Mouse (Mus musculus) forebrain, postnatal 0 days (tissue): ENCODE results near the gene Ssh2. TPM values are rescaled to one million over a fixed set of nuclear protein-coding genes. Genes with fewer than 3 reads are reported as not detected.

Experiments
- ATAC-seq: fragments of 200-750 bp; cut with Nextera tagmentation; 2 replicates; pipeline ENCODE4 v1.8.0; 2017; ENCODE audit warnings: mild to moderate bottlenecking, moderate library complexity
- DNase-seq: peaks from one replicate; pipeline ENCODE4 v3.0.0-alpha.2; 2015
- H3K27ac ChIP-seq: fragments of 300-500 bp; sonication (generic); 2 replicates; pipeline ENCODE4 v1.5.1; 2014; ENCODE audit warnings: low read depth, mild to moderate bottlenecking, antibody characterized with exemption, low read length, moderate library complexity, mixed read lengths
- H3K27me3 ChIP-seq: fragments of 300-500 bp; sonication (generic); 2 replicates; pipeline ENCODE4 v1.6.1; 2014; ENCODE audit warnings: mild to moderate bottlenecking, low read length, mixed read lengths; ENCODE audit not compliant: insufficient read depth
- H3K36me3 ChIP-seq: fragments of 300-500 bp; sonication (generic); 2 replicates; pipeline ENCODE4 v1.6.1; 2014; ENCODE audit warnings: mild to moderate bottlenecking, moderate library complexity; ENCODE audit not compliant: insufficient read depth
- H3K4me1 ChIP-seq: fragments of 300-500 bp; sonication (generic); 2 replicates; pipeline ENCODE4 v1.6.1; 2014; ENCODE audit warnings: antibody characterized with exemption; ENCODE audit not compliant: insufficient read depth
- H3K4me2 ChIP-seq: fragments of 300-500 bp; sonication (generic); 2 replicates; pipeline ENCODE4 v1.6.1; 2014; ENCODE audit warnings: low read depth, mild to moderate bottlenecking, moderate library complexity
- H3K4me3 ChIP-seq: fragments of 300-500 bp; sonication (generic); 2 replicates; pipeline ENCODE4 v1.5.1; 2014; ENCODE audit warnings: low read depth, low read length, mixed read lengths
- H3K9ac ChIP-seq: fragments of 300-500 bp; sonication (generic); 2 replicates; pipeline ENCODE4 v1.6.1; 2014; ENCODE audit warnings: mild to moderate bottlenecking
- H3K9me3 ChIP-seq: fragments of 300-500 bp; sonication (generic); 2 replicates; pipeline ENCODE4 v1.6.1; 2016; ENCODE audit warnings: low read length
- CTCF ChIP-seq: sonication (generic); IDR thresholded peaks from 2 replicates; pipeline ENCODE4 v1.5.1; 2016; ENCODE audit warnings: antibody characterized with exemption, control low read depth, low read depth
- WGBS: fragments of 180-500 bp; shearing (Covaris S2); extraction: QIAGEN DNeasy Blood & Tissue Kit; methylation state at CpG from one replicate; pipeline ENCODE4 v1.1.7; 2014; 5-methylcytosine and 5-hydroxymethylcytosine counted together
- polyA plus RNA-seq: library from polyadenylated mRNA; unstranded; fragments of >200 nt; fragmentation: Nextera tagmentation; extraction: Ambion mirVana; gene quantifications from 2 replicates; pipeline ENCODE4 v1.2.1, GENCODE M21; 2015
- total RNA-seq: library from RNA; depleted of rRNA; stranded (reverse); fragments of >200 nt; gene quantifications from 2 replicates; pipeline ENCODE4 v1.2.3, GENCODE M21; 2014

Gene Ssh2
- total and polyA plus RNA-seq, 2 experiments from 2014 or later = 12.7 to 40.2 TPM

- H3K4me1 ChIP-seq = peaks cover 4% of the 10 kb centered on the region; the same call in 1 of the 2 replicates
- ATAC-seq (peak; percentile 97), DNase-seq (peak; percentile 72)
- WGBS = 2% methylated on average over 51 of the region's 54 CpGs
- TF ChIP-seq CTCF = no peak
- H3K9ac ChIP-seq = peak overlapping the region; percentile 48
- H3K4me2 ChIP-seq = peak overlapping the region; percentile 81
- H3K9me3 ChIP-seq = no peaks in the 10 kb centered on the region
- H3K4me3 ChIP-seq = peak overlapping the region; percentile 51
- H3K27me3 ChIP-seq = no peaks in the 10 kb centered on the region
- H3K27ac ChIP-seq = no peak overlapping the region
- no peaks in the 10 kb centered on the region for H3K36me3 ChIP-seq
These were observed 132.2 kb downstream of the Ssh2 start for GRCm38 (mm10) chr11:77348142-77348741.

- Histone ChIP-seq H3K36me3 (no peaks in the 10 kb centered on the region), H3K9me3 (no peaks in the 10 kb centered on the region), H3K4me2 (peak overlapping the region; percentile 81), H3K4me3 (peak overlapping the region; percentile 51; the same call in 1 of the 2 replicates), H3K9ac (no peak overlapping the region), H3K27ac (no peak overlapping the region), H3K27me3 (no peaks in the 10 kb centered on the region), H3K4me1 (peaks cover 4% of the 10 kb centered on the region; the same call in 1 of the 2 replicates)
- TF ChIP-seq CTCF = no peak
- 40% methylated on average over 6 of the region's 6 CpGs for WGBS
- ATAC-seq = no peak
- DNase-seq = no peak
These were observed 132.9 kb downstream of the Ssh2 start for GRCm38 (mm10) chr11:77348985-77349384.

DNA sequence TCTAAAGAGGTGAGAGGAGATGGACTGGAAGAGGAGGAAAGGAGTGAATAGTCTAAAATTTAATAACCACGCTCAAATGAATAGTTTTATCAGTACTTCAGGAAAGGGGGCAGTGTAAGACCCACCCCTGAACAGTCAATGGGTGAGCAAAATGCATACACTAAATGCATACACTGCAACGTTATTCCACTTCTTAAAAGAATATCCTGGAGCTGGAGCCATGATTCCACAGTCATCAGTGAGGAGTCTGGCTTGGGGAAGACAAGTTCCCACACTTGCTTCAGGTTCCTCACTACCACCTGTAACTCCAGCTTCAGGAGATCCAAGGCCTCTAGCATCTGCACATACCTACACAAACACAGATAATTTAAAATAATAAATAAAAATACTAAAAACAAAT is 133.6 kb downstream of the Ssh2 start:
- peaks cover 4% of the 10 kb centered on the region; the same call in 1 of the 2 replicates for H3K4me1 ChIP-seq
- no peak overlapping the region for H3K4me2 ChIP-seq
- 86% methylated on average over 2 of the region's 2 CpGs for WGBS
- no peak overlapping the region for H3K9ac ChIP-seq
- no peak overlapping the region for H3K27ac ChIP-seq
- DNase-seq (no peak), ATAC-seq (no peak)
- H3K4me3 ChIP-seq = no peak overlapping the region
- no peaks in the 10 kb centered on the region for H3K9me3 ChIP-seq
- H3K36me3 ChIP-seq = no peaks in the 10 kb centered on the region
- TF ChIP-seq CTCF = no peak
- no peaks in the 10 kb centered on the region for H3K27me3 ChIP-seq

- no peaks in the 10 kb centered on the region for H3K36me3 ChIP-seq
- DNase-seq (no peak), ATAC-seq (no peak)
- H3K9ac ChIP-seq = no peak overlapping the region
- WGBS = 72% methylated on average over 3 of the region's 3 CpGs
- H3K4me3 ChIP-seq = no peak overlapping the region
- H3K27me3 ChIP-seq = no peaks in the 10 kb centered on the region
- no peaks in the 10 kb centered on the region for H3K9me3 ChIP-seq
- H3K4me1 ChIP-seq = no peaks in the 10 kb centered on the region
- H3K4me2 ChIP-seq = no peak overlapping the region
- no peak overlapping the region for H3K27ac ChIP-seq
- TF ChIP-seq CTCF = no peak
These were observed 139.0 kb downstream of the Ssh2 start for GRCm38 (mm10) chr11:77355055-77355454.

- H3K9ac ChIP-seq = no peak overlapping the region
- no peak overlapping the region for H3K27ac ChIP-seq
- no peaks in the 10 kb centered on the region for H3K27me3 ChIP-seq
- DNase-seq (no peak), ATAC-seq (no peak)
- H3K4me2 ChIP-seq = no peak overlapping the region
- no peaks in the 10 kb centered on the region for H3K36me3 ChIP-seq
- H3K4me1 ChIP-seq = no peaks in the 10 kb centered on the region
- H3K4me3 ChIP-seq = no peak overlapping the region
- H3K9me3 ChIP-seq = no peaks in the 10 kb centered on the region
- no peak for TF ChIP-seq CTCF
- 98% methylated on average over 1 of the region's 1 CpGs for WGBS
These were observed 141.8 kb downstream of the Ssh2 start for GRCm38 (mm10) chr11:77357839-77358238.

DNA sequence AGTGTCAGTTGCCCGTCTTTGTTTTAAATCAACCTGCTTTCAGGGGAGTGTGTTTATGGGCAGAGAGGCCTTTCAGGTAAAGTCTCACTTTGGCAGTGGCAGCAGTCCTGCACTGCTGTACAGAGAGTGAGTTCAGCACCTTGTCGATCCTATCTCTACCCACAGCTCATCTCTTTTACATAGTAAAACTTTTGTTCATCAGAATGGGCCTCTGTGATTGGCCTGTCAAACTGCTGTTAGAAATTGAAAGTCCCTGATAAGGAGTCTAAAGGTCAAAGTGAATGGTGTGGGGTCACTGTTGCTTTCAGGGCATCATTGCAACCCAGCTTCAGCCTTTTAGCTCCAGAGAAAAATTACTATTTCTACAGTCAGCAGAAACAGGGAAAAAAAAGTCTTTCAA is 147.4 kb downstream of the Ssh2 start:
- no peak for ATAC-seq
- no peak for DNase-seq
- no peak overlapping the region for H3K9ac ChIP-seq
- WGBS = 86% methylated on average over 2 of the region's 2 CpGs
- no peaks in the 10 kb centered on the region for H3K4me1 ChIP-seq
- TF ChIP-seq CTCF = no peak
- no peaks in the 10 kb centered on the region for H3K36me3 ChIP-seq
- H3K4me2 ChIP-seq = no peak overlapping the region
- no peak overlapping the region for H3K27ac ChIP-seq
- no peaks in the 10 kb centered on the region for H3K9me3 ChIP-seq
- no peaks in the 10 kb centered on the region for H3K27me3 ChIP-seq
- H3K4me3 ChIP-seq = no peak overlapping the region

DNA sequence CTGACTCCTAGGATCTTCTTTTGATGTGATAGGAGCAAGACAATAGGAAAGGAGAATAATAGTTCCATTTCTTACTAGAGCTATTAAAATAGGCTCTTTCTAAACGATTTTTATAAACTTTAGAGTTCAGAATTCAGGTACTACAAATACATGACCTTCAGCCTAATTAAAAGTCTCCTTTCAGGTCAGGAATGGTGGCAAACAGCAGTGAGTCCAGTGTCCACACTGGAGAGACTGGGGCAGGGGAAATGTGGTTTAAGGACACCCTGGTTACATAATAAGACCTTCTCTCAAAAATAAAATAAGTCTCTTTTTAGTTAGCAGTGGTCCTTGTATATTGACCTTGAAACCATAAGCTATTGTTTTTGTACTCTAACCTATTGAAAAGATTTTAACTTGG is 148.3 kb downstream of the Ssh2 start:
- H3K9ac ChIP-seq = no peak overlapping the region
- H3K4me3 ChIP-seq = no peak overlapping the region
- ATAC-seq = no peak
- no peaks in the 10 kb centered on the region for H3K36me3 ChIP-seq
- H3K9me3 ChIP-seq = no peaks in the 10 kb centered on the region
- 64% methylated on average over 1 of the region's 1 CpGs for WGBS
- no peak overlapping the region for H3K4me2 ChIP-seq
- no peaks in the 10 kb centered on the region for H3K4me1 ChIP-seq
- no peaks in the 10 kb centered on the region for H3K27me3 ChIP-seq
- no peak for DNase-seq
- H3K27ac ChIP-seq = no peak overlapping the region
- TF ChIP-seq CTCF = no peak
